Mouse (Mus musculus) thymus, adult 2 months (tissue): ENCODE results near the gene Rrp7a. TPM values are rescaled to one million over a fixed set of nuclear protein-coding genes. Genes with fewer than 3 reads are reported as not detected.
A peak's percentile ranks its signal among the peaks of the same experiment; 100 is the strongest.

Experiments
- DNase-seq: peaks from one replicate; pipeline ENCODE4 v3.0.0; 2021
- H3K27ac ChIP-seq: fragments of 200-500 bp; 2 replicates; pipeline ENCODE4 v1.5.1; 2012; ENCODE audit warnings: low read length, control low read depth; ENCODE audit not compliant: control insufficient read depth, insufficient read depth
- H3K27me3 ChIP-seq: fragments of 200-500 bp; 2 replicates; pipeline ENCODE4 v1.6.1; 2012; ENCODE audit warnings: mild to moderate bottlenecking, low read length, moderate library complexity, mixed read lengths; ENCODE audit not compliant: control insufficient read depth, insufficient read depth
- H3K36me3 ChIP-seq: fragments of 200-500 bp; 2 replicates; pipeline ENCODE4 v1.6.1; 2012; ENCODE audit warnings: mild to moderate bottlenecking, low read length, moderate library complexity; ENCODE audit not compliant: control insufficient read depth, insufficient read depth
- H3K4me1 ChIP-seq: fragments of 200-500 bp; replicated peaks from 2 replicates; pipeline ENCODE4 v1.6.1; 2012; ENCODE audit warnings: low read length; ENCODE audit not compliant: control insufficient read depth, insufficient read depth
- H3K4me3 ChIP-seq: fragments of 200-500 bp; 2 replicates; pipeline ENCODE4 v1.5.1; 2012; ENCODE audit warnings: mild to moderate bottlenecking, low read length, control low read depth, moderate library complexity; ENCODE audit not compliant: control insufficient read depth, insufficient read depth
- CTCF ChIP-seq: fragments of 200-500 bp; IDR thresholded peaks from 2 replicates; pipeline ENCODE4 v1.5.1; 2012; ENCODE audit warnings: mild to moderate bottlenecking, control low read depth, low read length, moderate library complexity, borderline replicate concordance; ENCODE audit not compliant: control insufficient read depth, poor library complexity, insufficient read depth; ENCODE audit errors: extremely low read depth
- POLR2A ChIP-seq: fragments of 200-500 bp; IDR thresholded peaks from 2 replicates; pipeline ENCODE4 v1.6.1; 2012; ENCODE audit warnings: mild to moderate bottlenecking, low read length, control low read depth, moderate library complexity; ENCODE audit not compliant: control insufficient read depth, poor library complexity, insufficient read depth; ENCODE audit errors: extremely low read depth
- WGBS: fragments of 180-500 bp; shearing (Covaris S2); methylation state at CpG from one replicate; pipeline ENCODE4 v1.1.7; 2018; 5-methylcytosine and 5-hydroxymethylcytosine counted together
- polyA plus RNA-seq: library from polyadenylated mRNA; depleted of rRNA; stranded (reverse); fragments of >200 nt; gene quantifications from 2 replicates; pipeline ENCODE4 v1.2.3, GENCODE M21; 2012

Gene Rrp7a
- polyA plus RNA-seq, 1 experiment = 168 TPM

- Histone ChIP-seq H3K36me3 (no peaks in the 10 kb centered on the region), H3K4me1 (peaks cover 9% of the 10 kb centered on the region), H3K4me3 (peak overlapping the region; percentile 98), H3K27ac (peak overlapping the region; percentile 83), H3K27me3 (no peaks in the 10 kb centered on the region)
- TF ChIP-seq POLR2A (no peak), CTCF (no peak)
- DNase-seq = no peak
- WGBS = under 1% methylated on average over 40 of the region's 41 CpGs
Measured at GRCm38 (mm10) chr15:83148801-83149195, 26.2 kb upstream of the Rrp7a start.

GRCm38 (mm10) chr15:83148395-83148794, 25.8 kb upstream of the Rrp7a start:
- peak overlapping the region; percentile 83; the same call in 1 of the 2 replicates for H3K27ac ChIP-seq
- H3K4me1 ChIP-seq = peaks cover 9% of the 10 kb centered on the region
- no peaks in the 10 kb centered on the region for H3K36me3 ChIP-seq
- WGBS = 2% methylated on average over 21 of the region's 21 CpGs
- TF ChIP-seq POLR2A = no peak
- no peak for TF ChIP-seq CTCF
- no peaks in the 10 kb centered on the region for H3K27me3 ChIP-seq
- no peak for DNase-seq
- H3K4me3 ChIP-seq = peak overlapping the region; percentile 98

- H3K27me3 ChIP-seq = no peaks in the 10 kb centered on the region
- 78% methylated on average over 6 of the region's 6 CpGs for WGBS
- TF ChIP-seq POLR2A = no peak
- TF ChIP-seq CTCF = no peak
- H3K36me3 ChIP-seq = no peaks in the 10 kb centered on the region
- no peak overlapping the region for H3K4me3 ChIP-seq
- no peak overlapping the region for H3K27ac ChIP-seq
- peaks cover 13% of the 10 kb centered on the region for H3K4me1 ChIP-seq
- no peak for DNase-seq
Measured at GRCm38 (mm10) chr15:83145541-83145940, 22.9 kb upstream of the Rrp7a start.

GRCm38 (mm10) chr15:83142861-83143260, 20.3 kb upstream of the Rrp7a start:
- Histone ChIP-seq H3K4me3 (no peak overlapping the region), H3K4me1 (peaks cover 7% of the 10 kb centered on the region), H3K36me3 (peaks cover 5% of the 10 kb centered on the region), H3K27ac (no peak overlapping the region), H3K27me3 (no peaks in the 10 kb centered on the region)
- DNase-seq = no peak
- TF ChIP-seq POLR2A (no peak), CTCF (no peak)
- 91% methylated on average over 5 of the region's 5 CpGs for WGBS

GRCm38 (mm10) chr15:83135654-83136053, 13.1 kb upstream of the Rrp7a start:
- no peak for TF ChIP-seq POLR2A
- TF ChIP-seq CTCF = no peak
- Histone ChIP-seq H3K27me3 (no peaks in the 10 kb centered on the region), H3K4me1 (peaks cover 1% of the 10 kb centered on the region; the same call in 1 of the 2 replicates), H3K27ac (no peak overlapping the region), H3K36me3 (peaks cover 77% of the 10 kb centered on the region), H3K4me3 (no peak overlapping the region)
- DNase-seq = no peak
- 86% methylated on average over 2 of the region's 2 CpGs for WGBS

- Histone ChIP-seq H3K4me1 (no peaks in the 10 kb centered on the region), H3K27ac (no peak overlapping the region), H3K27me3 (no peaks in the 10 kb centered on the region), H3K36me3 (peaks cover 87% of the 10 kb centered on the region), H3K4me3 (no peak overlapping the region)
- no peak for DNase-seq
- 93% methylated on average over 6 of the region's 6 CpGs for WGBS
- TF ChIP-seq POLR2A (no peak), CTCF (no peak)
Measured at GRCm38 (mm10) chr15:83134671-83135070, 12.1 kb upstream of the Rrp7a start.
